26 mouse cellular contexts compared by ENCODE assay signal in genomic region chr1:51929557-51929956, GRCm38 (mm10). TPM values are rescaled to one million over a fixed set of nuclear protein-coding genes. Genes with fewer than 3 reads are reported as not detected.
"Had no signal": no experiment of that assay in that cellular context is flagged by ENCODE, and none has a peak within 500 bp of the region (broad histone marks: within the 10 kb centered on the region; RNA-seq: fewer than 3 reads in every experiment).

No protein-coding gene starts in this region.

- H3K4me3 ChIP-seq: gastrocnemius, adult 2 months; heart, embryonic 10.5 days; heart, embryonic 13.5 days; heart, embryonic 15.5 days; hindbrain, embryonic 13.5 days; hindbrain, embryonic 15.5 days; layer of hippocampus, adult 2 months; left cerebral cortex, adult 2 months; limb, embryonic 10.5 days; limb, embryonic 12.5 days; liver, embryonic 13.5 days; liver, embryonic 15.5 days had no signal

- DNase-seq: gastrocnemius, adult 2 months; gastrocnemius, postnatal 10 days; gastrocnemius, postnatal 25 days; heart, adult 18-20 months; heart, postnatal 10 days; heart, postnatal 4 days; kidney, adult 18-20 months; kidney, adult 8-10 months; kidney, postnatal 10 days; kidney, postnatal 4 days; liver; liver, embryonic 13.5 days; liver, postnatal 0 days had no signal

- H3K9me3 ChIP-seq: heart, embryonic 10.5 days; heart, embryonic 13.5 days; heart, embryonic 15.5 days; hindbrain, embryonic 13.5 days; hindbrain, embryonic 15.5 days; limb, embryonic 10.5 days; limb, embryonic 12.5 days; liver, embryonic 13.5 days; liver, embryonic 15.5 days had no signal

- H3K27ac ChIP-seq: gastrocnemius, adult 2 months; heart, embryonic 10.5 days; heart, embryonic 15.5 days; hindbrain, embryonic 13.5 days; hindbrain, embryonic 15.5 days; hindbrain, postnatal 0 days; layer of hippocampus, adult 2 months; left cerebral cortex, adult 2 months; limb, embryonic 10.5 days; liver, embryonic 13.5 days; liver, embryonic 15.5 days had no signal

- H3K9ac ChIP-seq: heart, embryonic 13.5 days; heart, embryonic 15.5 days; hindbrain, embryonic 13.5 days; hindbrain, embryonic 15.5 days; limb, embryonic 12.5 days; liver, embryonic 13.5 days; liver, embryonic 15.5 days; liver, postnatal 0 days had no signal

- H3K36me3 ChIP-seq: heart, embryonic 10.5 days; heart, embryonic 13.5 days; heart, embryonic 15.5 days; hindbrain, embryonic 13.5 days; hindbrain, embryonic 15.5 days; limb, embryonic 10.5 days; limb, embryonic 12.5 days; liver, embryonic 13.5 days; liver, embryonic 15.5 days had no signal

- ATAC-seq: hindbrain, postnatal 0 days; intestine, postnatal 0 days; liver, postnatal 0 days had no signal

- H3K27me3 ChIP-seq: heart, embryonic 13.5 days; heart, embryonic 15.5 days; hindbrain, embryonic 13.5 days; hindbrain, embryonic 15.5 days; limb, embryonic 12.5 days; liver, embryonic 13.5 days; liver, embryonic 15.5 days had no signal

- H3K4me1 ChIP-seq: hindbrain, embryonic 13.5 days; hindbrain, embryonic 15.5 days had no signal

- H3K4me2 ChIP-seq: heart, embryonic 13.5 days; heart, embryonic 15.5 days; hindbrain, embryonic 13.5 days; hindbrain, embryonic 15.5 days; limb, embryonic 12.5 days; liver, embryonic 11.5 days; liver, embryonic 13.5 days; liver, embryonic 15.5 days had no signal

RNA-seq across cellular contexts. Expression of gene Stat4, which starts 57.4 kb away (rescaled TPM):
- total RNA-seq: gastrocnemius, postnatal 25 days had no signal
